Mouse (Mus musculus): ENCODE measurements around the gene Afg3l1.

- no peak for TF ChIP-seq POLR2A (IDR thresholded peaks at IDR 0.05; ENCODE audit: low read depth, low read length)
- no peak for TF ChIP-seq CTCF (IDR thresholded peaks at IDR 0.05; ENCODE audit: extremely low read depth, insufficient read length, insufficient replicate concordance, low read depth, low read length)
These were observed 45.3 kb upstream of the Afg3l1 start for GRCm38 (mm10) chr8:123432381-123432780.
